Mouse (Mus musculus): ENCODE measurements around the gene Plscr3. TPM values are rescaled to one million over a fixed set of nuclear protein-coding genes. Genes with fewer than 3 reads are reported as not detected.
A peak's percentile ranks its signal among the peaks of the same experiment; 100 is the strongest.

Plscr3 gene
- polyA plus RNA-seq, 1 experiment from 2014 or later: 39.8 TPM

DNA sequence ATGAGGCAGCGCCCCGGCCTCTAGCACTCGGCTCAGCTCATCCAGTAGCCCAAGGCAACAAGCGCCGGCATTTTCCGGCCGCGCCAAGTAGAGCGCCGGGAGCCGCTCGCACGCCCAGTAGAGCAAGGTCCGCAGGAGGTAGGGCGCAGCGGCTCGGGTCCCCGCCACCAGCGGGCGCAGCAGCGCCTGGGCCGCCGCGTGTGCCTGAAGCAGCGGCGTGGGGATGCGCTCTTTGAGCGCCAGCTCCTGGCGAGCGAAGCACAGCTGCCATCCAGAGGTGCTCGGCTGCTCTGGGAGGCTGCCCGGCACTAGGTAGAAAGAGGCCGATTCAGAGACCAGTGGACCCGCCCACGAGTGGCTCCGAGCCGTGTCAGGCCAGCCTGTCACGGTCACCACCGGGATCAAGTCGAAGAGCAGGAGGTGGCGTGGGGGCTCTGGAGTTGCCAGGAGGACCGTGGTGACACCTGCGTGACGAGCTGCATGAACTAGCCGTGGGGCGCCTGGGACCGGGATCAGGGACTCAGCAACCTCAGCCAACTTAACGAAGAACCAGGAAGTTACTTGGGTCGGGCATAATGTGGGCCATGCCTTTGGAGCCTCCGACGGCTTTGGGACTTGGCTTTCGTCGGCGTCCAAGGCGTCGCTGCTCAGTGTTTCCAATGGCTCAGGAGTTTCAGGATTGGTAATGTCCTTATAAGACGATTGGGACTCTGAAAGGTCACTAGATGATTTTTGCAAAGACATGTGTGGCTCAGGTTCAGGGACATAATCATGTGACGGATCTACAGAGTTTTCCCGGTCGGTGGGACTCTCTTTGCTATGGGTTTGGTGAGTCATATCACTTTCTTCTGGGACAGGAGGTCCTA, 42.2 kb upstream of the Plscr3 start:
- no peaks in the 10 kb centered on the region for H3K9me3 ChIP-seq (ENCODE audit: control insufficient read depth, low read length)
- H3K4me2 ChIP-seq (replicated peaks): peak overlapping the region; percentile 88
- peak overlapping the region; percentile 70 for H3K9ac ChIP-seq
- no peaks in the 10 kb centered on the region for H3K36me3 ChIP-seq (replicated peaks; ENCODE audit: control insufficient read depth, insufficient read depth)
- ATAC-seq (ENCODE audit: low FRiP score): peak; percentile 18; the same call in 1 of the 2 replicates
- peaks cover 35% of the 10 kb centered on the region for H3K4me1 ChIP-seq (replicated peaks; ENCODE audit: control insufficient read depth, insufficient read depth, low read length)
- DNase-seq (ENCODE audit: low spot score): peak; percentile 75
- peaks cover 21% of the 10 kb centered on the region for H3K27me3 ChIP-seq (ENCODE audit: control insufficient read depth, insufficient read depth, low read length)
- WGBS: 1% methylated on average over 60 of the region's 60 CpGs
- peak overlapping the region; percentile 49 for H3K4me3 ChIP-seq (replicated peaks; ENCODE audit: low read length)
- H3K27ac ChIP-seq: 0 out of 2 replicates have a peak overlapping the region, but pooled peaks have one; percentile 90

DNA sequence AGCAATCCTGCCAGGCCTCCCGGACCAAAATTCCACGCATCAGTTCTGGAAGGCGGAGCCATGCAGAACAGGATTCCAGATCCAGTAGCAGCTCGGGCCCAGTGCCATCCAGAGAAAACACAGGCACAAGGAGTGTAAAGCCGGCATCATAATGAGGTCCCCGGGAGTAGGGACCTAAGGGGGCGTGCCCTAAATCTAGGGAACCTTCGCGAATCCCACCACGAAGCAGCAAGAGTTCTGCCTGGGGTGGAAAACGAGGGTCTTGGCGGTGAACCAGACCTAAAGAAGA, 41.6 kb upstream of the Plscr3 start:
- peak overlapping the region; percentile 88 for H3K4me2 ChIP-seq (replicated peaks)
- no peak overlapping the region for H3K4me3 ChIP-seq (replicated peaks; ENCODE audit: low read length)
- DNase-seq (ENCODE audit: low spot score) (no peak), ATAC-seq (ENCODE audit: low FRiP score) (no peak)
- H3K27me3 ChIP-seq (ENCODE audit: control insufficient read depth, insufficient read depth, low read length): peaks cover 21% of the 10 kb centered on the region
- peaks cover 29% of the 10 kb centered on the region for H3K4me1 ChIP-seq (replicated peaks; ENCODE audit: control insufficient read depth, insufficient read depth, low read length)
- no peak overlapping the region for H3K27ac ChIP-seq
- whole genome bisulfite sequencing: 7% methylated on average over 12 of the region's 12 CpGs
- H3K36me3 ChIP-seq (replicated peaks; ENCODE audit: control insufficient read depth, insufficient read depth): no peaks in the 10 kb centered on the region
- H3K9me3 ChIP-seq (ENCODE audit: control insufficient read depth, low read length): no peaks in the 10 kb centered on the region
- H3K9ac ChIP-seq: 0 out of 2 replicates have a peak overlapping the region, but pooled peaks have one; percentile 4

DNA sequence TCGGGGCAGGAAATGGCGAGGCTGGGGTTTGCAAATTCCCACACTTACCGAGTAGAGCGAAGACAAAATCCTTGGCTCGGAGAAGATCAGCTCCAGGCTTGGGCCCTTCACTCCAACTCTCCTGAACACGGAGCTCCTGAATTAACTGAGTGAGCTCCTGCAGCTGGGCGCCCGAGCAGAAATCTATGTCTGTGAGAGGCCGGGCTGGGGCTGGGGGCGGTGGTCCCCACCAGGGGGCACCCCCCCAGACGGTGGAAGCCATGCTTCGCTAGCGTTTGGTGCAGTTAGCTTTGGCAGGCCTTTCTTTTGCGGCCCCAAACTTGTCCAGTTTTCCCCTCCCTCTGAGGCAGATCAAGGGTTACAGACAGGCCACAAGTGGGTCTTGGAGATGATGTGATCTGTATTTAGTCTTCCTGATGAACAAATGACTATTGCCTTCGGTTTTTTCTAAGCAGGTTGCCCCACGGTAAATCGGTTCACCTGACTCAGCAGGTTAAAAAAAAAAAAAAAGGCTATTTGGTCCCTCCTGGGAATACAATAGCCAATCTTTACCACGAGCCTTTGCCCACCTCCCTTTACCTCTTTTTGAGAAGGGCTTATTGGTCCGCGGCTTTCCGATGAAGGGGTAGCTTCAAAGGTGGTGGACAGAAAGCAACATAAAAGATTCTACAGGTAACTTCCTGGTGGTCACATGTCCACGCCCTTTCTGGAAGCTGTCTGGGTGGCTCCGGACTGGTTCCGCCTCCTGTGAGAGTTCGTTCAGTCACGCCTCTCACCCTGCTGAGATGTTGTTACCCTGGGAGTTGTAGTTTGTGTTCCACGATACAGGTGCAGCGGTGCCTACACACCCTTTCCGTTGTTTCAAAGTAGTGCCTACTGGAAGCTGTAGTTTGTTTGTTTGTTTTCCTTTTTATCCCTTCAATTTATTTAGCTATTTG, 40.9 kb upstream of the Plscr3 start, which contains the start of gene Tmem102:
TSS of gene Tmem102 (minus strand) at position 653 of the 938 bp plus-strand sequence.
- Histone ChIP-seq H3K4me1 (replicated peaks; ENCODE audit: control insufficient read depth, insufficient read depth, low read length) (peaks cover 27% of the 10 kb centered on the region), H3K9me3 (ENCODE audit: control insufficient read depth, low read length) (no peaks in the 10 kb centered on the region), H3K4me3 (replicated peaks; ENCODE audit: low read length) (no peak within 1 kb of the TSS), H3K4me2 (replicated peaks) (peak within 1 kb of the TSS; percentile 88), H3K27me3 (ENCODE audit: control insufficient read depth, insufficient read depth, low read length) (peaks cover 21% of the 10 kb centered on the region), H3K27ac (no peak within 1 kb of the TSS), H3K36me3 (replicated peaks; ENCODE audit: control insufficient read depth, insufficient read depth) (no peaks in the 10 kb centered on the region), H3K9ac (0 out of 2 replicates have a peak within 1 kb of the TSS, but pooled peaks have one; percentile 4)
- ATAC-seq (ENCODE audit: low FRiP score): no peak
- DNase-seq (ENCODE audit: low spot score): no peak
- 5% methylated on average over 29 of the region's 29 CpGs for WGBS

DNA sequence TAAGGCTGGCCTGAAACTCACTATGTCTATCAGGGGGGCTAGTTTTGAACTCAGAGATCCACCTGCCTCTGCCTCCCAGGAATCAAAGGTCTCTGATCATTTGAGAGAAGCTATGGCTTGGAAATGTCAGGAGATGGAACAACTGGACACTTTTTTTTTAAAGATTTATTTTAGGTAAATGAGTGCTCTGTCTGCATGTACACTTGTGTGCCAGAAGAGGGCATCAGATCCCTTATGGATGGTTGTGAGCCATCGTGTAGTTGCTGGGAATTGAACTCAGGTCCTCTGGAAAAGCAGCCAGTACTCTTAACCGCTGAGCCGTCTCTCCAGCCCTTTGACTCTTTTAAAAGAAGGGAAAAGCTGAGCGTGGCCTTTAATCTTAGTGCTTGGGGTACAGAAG, 39.8 kb upstream of the Plscr3 start:
- DNase-seq (ENCODE audit: low spot score) (no peak), ATAC-seq (ENCODE audit: low FRiP score) (no peak)
- H3K4me2 ChIP-seq (replicated peaks): no peak overlapping the region
- 86% methylated on average over 4 of the region's 4 CpGs for WGBS
- H3K4me3 ChIP-seq (replicated peaks; ENCODE audit: low read length): no peak overlapping the region
- H3K27me3 ChIP-seq (ENCODE audit: control insufficient read depth, insufficient read depth, low read length): peaks cover 21% of the 10 kb centered on the region
- H3K9me3 ChIP-seq (ENCODE audit: control insufficient read depth, low read length): no peaks in the 10 kb centered on the region
- H3K9ac ChIP-seq: no peak overlapping the region
- H3K36me3 ChIP-seq (replicated peaks; ENCODE audit: control insufficient read depth, insufficient read depth): no peaks in the 10 kb centered on the region
- peaks cover 24% of the 10 kb centered on the region for H3K4me1 ChIP-seq (replicated peaks; ENCODE audit: control insufficient read depth, insufficient read depth, low read length)
- no peak overlapping the region for H3K27ac ChIP-seq

DNA sequence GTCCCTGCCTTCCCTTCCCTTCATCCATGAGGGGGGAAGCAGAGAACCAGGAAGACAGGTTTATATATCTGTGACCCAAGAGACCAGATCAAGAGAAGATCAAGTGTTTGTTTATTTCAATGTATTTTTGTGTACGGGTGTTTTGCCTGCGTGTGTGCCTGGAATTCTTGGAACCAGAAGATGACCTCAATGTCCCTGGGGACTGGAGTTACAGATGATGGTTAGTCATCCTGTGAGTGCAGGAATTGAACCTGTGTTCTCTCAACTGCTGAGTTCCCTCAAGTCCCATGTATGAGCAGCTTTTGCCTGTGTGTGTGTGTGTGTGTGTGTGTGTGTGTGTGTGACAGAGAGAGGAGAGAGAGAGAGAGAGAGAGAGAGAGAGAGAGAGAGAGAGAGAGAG, 38.5 kb upstream of the Plscr3 start:
- H3K4me3 ChIP-seq (replicated peaks; ENCODE audit: low read length): no peak overlapping the region
- no peaks in the 10 kb centered on the region for H3K36me3 ChIP-seq (replicated peaks; ENCODE audit: control insufficient read depth, insufficient read depth)
- WGBS: 79% methylated on average over 2 of the region's 2 CpGs
- H3K9me3 ChIP-seq (ENCODE audit: control insufficient read depth, low read length): no peaks in the 10 kb centered on the region
- DNase-seq (ENCODE audit: low spot score) (no peak), ATAC-seq (ENCODE audit: low FRiP score) (no peak)
- no peak overlapping the region for H3K9ac ChIP-seq
- peaks cover 16% of the 10 kb centered on the region for H3K4me1 ChIP-seq (replicated peaks; ENCODE audit: control insufficient read depth, insufficient read depth, low read length)
- H3K27ac ChIP-seq: no peak overlapping the region
- H3K27me3 ChIP-seq (ENCODE audit: control insufficient read depth, insufficient read depth, low read length): peaks cover 21% of the 10 kb centered on the region
- no peak overlapping the region for H3K4me2 ChIP-seq (replicated peaks)

DNA sequence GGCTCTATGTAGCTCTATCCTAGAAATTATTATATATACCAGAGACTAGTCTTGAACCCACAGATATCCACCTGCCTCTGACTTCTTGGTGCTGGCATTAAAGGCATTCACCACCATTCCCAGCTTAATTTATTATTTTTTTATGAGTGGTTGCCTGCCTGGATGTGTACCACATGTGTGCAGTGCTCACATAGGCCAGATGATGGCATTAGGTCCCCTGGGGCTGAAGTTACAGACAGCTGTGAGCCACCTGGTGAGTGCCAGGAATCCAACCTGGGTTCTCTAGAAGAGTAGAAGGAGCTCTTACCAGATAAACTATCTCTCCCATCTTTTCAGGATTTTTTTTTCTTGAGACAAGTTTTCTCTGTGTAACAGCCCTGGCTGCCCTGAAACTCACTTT, 35.9 kb upstream of the Plscr3 start:
- Histone ChIP-seq H3K4me2 (replicated peaks) (no peak overlapping the region), H3K4me3 (replicated peaks; ENCODE audit: low read length) (no peak overlapping the region), H3K4me1 (replicated peaks; ENCODE audit: control insufficient read depth, insufficient read depth, low read length) (no peaks in the 10 kb centered on the region), H3K9ac (no peak overlapping the region), H3K9me3 (ENCODE audit: control insufficient read depth, low read length) (no peaks in the 10 kb centered on the region), H3K36me3 (replicated peaks; ENCODE audit: control insufficient read depth, insufficient read depth) (no peaks in the 10 kb centered on the region), H3K27ac (no peak overlapping the region), H3K27me3 (ENCODE audit: control insufficient read depth, insufficient read depth, low read length) (peaks cover 11% of the 10 kb centered on the region)
- no peak for DNase-seq (ENCODE audit: low spot score)
- no peak for ATAC-seq (ENCODE audit: low FRiP score)

DNA sequence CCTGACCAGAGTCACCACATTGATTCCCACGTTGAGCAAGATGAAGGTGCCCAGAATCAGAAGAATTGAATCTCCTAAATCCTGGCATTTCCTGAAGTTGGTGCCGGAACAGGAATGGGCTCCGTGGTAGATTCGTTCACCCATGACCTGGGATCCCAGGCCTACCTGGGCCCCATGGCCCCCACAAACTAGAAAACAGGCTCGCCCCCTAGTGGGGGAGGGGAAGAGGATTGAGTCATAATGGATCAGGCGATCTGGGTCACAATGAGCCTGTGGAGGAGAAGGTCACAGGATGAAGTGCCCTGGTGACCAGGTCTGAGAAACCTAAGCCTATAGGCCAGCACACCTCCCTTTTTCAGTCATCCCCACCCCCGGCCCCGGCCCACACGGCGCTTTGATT, 31.0 kb upstream of the Plscr3 start, which contains the start of gene Gm39566:
TSS of gene Gm39566 (minus strand) at position 144 of the 400 bp plus-strand sequence.
- ATAC-seq (ENCODE audit: low FRiP score) (no peak), DNase-seq (ENCODE audit: low spot score) (no peak)
- H3K27ac ChIP-seq: no peak within 1 kb of the TSS
- 67% methylated on average over 10 of the region's 10 CpGs for WGBS
- no peak within 1 kb of the TSS for H3K9ac ChIP-seq
- no peaks in the 10 kb centered on the region for H3K4me1 ChIP-seq (replicated peaks; ENCODE audit: control insufficient read depth, insufficient read depth, low read length)
- H3K9me3 ChIP-seq (ENCODE audit: control insufficient read depth, low read length): no peaks in the 10 kb centered on the region
- H3K36me3 ChIP-seq (replicated peaks; ENCODE audit: control insufficient read depth, insufficient read depth): no peaks in the 10 kb centered on the region
- no peak within 1 kb of the TSS for H3K4me2 ChIP-seq (replicated peaks)
- no peak within 1 kb of the TSS for H3K4me3 ChIP-seq (replicated peaks; ENCODE audit: low read length)
- H3K27me3 ChIP-seq (ENCODE audit: control insufficient read depth, insufficient read depth, low read length): no peaks in the 10 kb centered on the region

DNA sequence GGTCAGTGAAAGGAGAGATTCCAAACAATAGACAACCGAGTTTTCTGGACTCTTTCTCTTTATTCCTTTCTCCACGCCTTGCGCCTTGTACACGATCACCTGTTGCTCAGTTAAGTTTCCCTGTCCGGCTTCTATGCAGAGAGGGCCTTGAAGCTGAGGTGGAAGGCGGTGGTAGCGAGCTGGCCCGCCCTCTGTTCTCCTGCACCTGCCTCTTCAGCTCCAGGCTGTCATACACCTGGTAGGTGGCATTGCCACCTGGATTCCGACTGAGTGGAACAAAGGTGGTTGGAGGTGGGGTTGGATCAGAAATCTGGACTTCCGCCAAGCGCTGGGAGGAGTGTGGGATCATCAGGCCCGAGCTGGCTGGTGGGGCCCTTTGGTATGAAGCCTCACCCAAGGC, 29.7 kb upstream of the Plscr3 start:
- Histone ChIP-seq H3K4me1 (replicated peaks; ENCODE audit: control insufficient read depth, insufficient read depth, low read length) (no peaks in the 10 kb centered on the region), H3K4me3 (replicated peaks; ENCODE audit: low read length) (no peak overlapping the region), H3K9me3 (ENCODE audit: control insufficient read depth, low read length) (no peaks in the 10 kb centered on the region), H3K27me3 (ENCODE audit: control insufficient read depth, insufficient read depth, low read length) (no peaks in the 10 kb centered on the region), H3K36me3 (replicated peaks; ENCODE audit: control insufficient read depth, insufficient read depth) (no peaks in the 10 kb centered on the region), H3K4me2 (replicated peaks) (no peak overlapping the region), H3K9ac (no peak overlapping the region), H3K27ac (no peak overlapping the region)
- WGBS: 93% methylated on average over 12 of the region's 12 CpGs
- ATAC-seq (ENCODE audit: low FRiP score) (no peak), DNase-seq (ENCODE audit: low spot score) (no peak)

DNA sequence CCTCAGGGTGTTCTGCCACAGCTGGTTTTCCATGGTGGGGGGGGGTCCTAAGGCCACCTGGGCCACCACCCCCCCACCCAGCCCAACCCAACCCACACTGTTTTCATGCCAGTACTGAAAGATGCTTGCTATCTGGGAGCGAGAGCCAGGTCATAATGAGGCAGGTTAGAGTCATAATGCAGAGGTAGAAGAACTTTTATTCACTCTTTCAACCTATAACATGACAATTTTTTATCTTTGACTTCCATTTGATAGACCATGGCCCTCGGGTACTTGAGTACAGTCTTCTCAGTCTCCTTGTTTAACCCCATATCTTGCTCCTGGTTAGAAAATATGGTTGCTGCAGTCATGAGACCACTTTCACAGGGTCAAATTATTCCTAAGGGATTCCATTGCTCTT, 27.8 kb upstream of the Plscr3 start, which contains the start of gene Spem2:
TSS of gene Spem2 (minus strand) at position 101 of the 400 bp plus-strand sequence.
- Histone ChIP-seq H3K9me3 (ENCODE audit: control insufficient read depth, low read length) (no peaks in the 10 kb centered on the region), H3K4me3 (replicated peaks; ENCODE audit: low read length) (no peak within 1 kb of the TSS), H3K4me2 (replicated peaks) (no peak within 1 kb of the TSS), H3K27me3 (ENCODE audit: control insufficient read depth, insufficient read depth, low read length) (no peaks in the 10 kb centered on the region), H3K27ac (no peak within 1 kb of the TSS), H3K9ac (no peak within 1 kb of the TSS), H3K4me1 (replicated peaks; ENCODE audit: control insufficient read depth, insufficient read depth, low read length) (no peaks in the 10 kb centered on the region), H3K36me3 (replicated peaks; ENCODE audit: control insufficient read depth, insufficient read depth) (no peaks in the 10 kb centered on the region)
- ATAC-seq (ENCODE audit: low FRiP score) (no peak), DNase-seq (ENCODE audit: low spot score) (no peak)
- WGBS: 85% methylated on average over 2 of the region's 2 CpGs
